Mouse (Mus musculus) testis, postnatal 14 days (tissue): ENCODE results near the gene Hoxc9.

Source experiments
- DNase-seq: peaks from one replicate; pipeline ENCODE4 v3.0.0; 2021; ENCODE audit warnings: low spot score

Gene Hoxc9

GRCm38 (mm10) chr15:102978615-102979515 lies 2.6 kb downstream of the Hoxc9 start:
- DNase-seq = no peak

DNA sequence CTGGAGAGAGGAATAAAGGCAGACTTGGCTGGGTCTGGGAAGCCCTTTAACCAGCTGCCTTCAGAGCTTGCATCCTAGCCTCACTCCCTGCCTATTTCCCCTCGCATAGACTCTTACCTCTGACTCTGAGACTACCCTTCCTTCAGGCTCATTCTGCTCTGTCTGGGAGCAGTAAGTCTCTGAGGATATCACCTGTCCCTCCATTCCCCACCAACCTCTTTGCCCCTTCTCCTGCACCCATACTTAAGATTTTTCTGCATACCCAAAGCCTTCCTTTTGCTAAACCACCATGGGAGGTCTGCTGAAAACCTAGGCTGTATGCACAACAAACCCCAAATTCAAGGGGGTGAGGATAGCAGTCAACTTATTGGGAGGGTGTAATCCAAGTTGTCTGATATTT lies 3.7 kb downstream of the Hoxc9 start:
- DNase-seq = no peak

DNA sequence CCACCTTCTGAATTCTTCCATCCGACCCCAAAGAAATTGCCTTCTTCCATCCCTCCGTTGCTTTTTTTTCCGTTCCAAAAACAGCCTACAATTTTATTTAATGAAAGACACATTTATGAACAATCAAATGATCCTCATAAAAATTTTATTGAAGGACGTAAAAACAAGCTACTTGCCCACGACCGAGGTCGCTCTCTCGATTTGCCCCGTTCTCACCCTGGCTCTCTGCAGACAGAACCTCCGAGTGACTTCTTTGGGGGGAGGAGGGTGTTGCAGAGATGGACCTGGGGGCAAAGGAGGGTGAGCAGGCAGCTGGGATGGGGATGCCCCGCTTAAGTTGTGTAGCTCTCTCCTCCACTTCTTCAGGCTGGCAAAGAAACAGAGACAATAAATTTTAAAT lies 4.1 kb downstream of the Hoxc9 start:
- no peak for DNase-seq

DNA sequence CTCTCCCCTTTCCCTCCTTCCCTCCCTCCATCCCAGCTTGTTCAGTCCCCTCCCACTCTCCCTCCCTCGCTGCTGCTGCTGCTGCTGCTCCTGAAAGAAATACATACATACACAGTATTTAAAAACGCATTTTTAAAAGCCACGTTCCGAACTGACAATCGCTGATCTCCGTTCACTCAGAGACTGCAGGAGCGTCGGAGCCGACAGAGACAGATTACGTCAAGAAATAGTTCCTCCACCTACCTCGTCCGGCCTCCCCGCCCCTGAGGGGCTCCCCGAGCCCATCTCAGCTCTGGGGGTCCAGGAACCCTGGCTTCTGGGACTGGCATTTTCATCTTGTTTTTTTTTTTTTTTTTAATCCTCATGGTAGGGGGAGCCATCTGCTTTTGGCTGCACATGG lies 4.7 kb downstream of the Hoxc9 start:
- DNase-seq = no peak

- DNase-seq = peak; percentile 49
These were observed 5.4 kb downstream of the Hoxc9 start for GRCm38 (mm10) chr15:102981379-102982288.

- DNase-seq = no peak
These were observed 7.5 kb downstream of the Hoxc9 start for GRCm38 (mm10) chr15:102983716-102984115.

- DNase-seq = no peak
These were observed 8.3 kb downstream of the Hoxc9 start for GRCm38 (mm10) chr15:102984521-102984920.

GRCm38 (mm10) chr15:102984925-102985324 lies 8.7 kb downstream of the Hoxc9 start:
- DNase-seq = no peak

DNA sequence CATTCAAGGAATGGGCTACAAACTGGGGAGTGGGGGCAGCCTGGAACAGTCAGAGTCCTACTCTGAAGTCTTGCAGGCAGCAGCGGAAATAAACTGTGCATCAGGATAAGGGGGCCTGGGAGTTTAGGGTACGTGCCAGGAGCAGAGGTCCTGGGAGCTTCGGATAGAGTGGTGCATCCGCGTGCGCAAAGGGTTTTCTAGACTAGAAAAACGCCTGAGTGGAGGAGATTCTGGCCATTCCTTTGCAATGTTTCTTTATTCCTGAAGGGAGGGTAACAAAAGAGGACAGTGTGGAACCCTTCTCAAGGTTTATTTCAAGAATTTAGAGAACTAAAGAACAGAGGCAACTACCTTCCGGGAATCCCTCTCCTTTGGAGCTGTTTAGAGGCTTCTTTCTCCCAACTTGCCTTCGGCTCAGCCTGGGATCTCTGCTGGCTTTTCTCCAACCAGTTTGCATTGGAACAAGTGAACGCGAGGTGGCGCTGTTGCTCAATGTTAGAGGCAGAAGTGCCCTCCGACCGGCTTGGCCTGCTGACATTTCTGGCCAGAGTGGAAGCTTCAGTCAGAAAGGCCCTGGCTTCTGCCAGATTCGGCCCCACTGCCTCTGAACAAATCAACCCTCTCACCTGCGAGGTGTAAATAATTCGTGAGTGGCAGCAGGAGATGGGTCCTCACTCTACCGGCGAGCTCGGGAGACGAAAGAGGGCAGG lies 11.0 kb downstream of the Hoxc9 start:
- DNase-seq = peak; percentile 87

DNA sequence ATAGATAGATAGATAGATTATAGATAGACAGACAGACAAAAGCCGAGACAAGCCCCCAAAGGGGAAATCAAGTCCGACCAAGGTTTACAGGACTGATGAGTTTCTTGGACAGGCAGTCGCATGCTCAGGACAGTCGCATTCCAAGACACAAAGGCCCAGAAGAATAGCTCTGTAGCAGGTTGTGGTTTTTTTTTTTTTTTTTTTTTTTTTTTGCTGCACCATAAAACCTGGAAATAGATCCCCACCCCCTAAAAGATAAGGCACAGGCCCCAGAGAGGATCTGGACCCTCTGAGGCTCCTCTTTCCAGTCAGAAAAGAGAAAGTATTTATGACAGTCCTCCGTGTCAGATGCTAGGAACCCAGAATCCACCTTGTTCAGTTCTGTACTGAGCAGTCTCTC lies 11.8 kb downstream of the Hoxc9 start:
- no peak for DNase-seq

DNA sequence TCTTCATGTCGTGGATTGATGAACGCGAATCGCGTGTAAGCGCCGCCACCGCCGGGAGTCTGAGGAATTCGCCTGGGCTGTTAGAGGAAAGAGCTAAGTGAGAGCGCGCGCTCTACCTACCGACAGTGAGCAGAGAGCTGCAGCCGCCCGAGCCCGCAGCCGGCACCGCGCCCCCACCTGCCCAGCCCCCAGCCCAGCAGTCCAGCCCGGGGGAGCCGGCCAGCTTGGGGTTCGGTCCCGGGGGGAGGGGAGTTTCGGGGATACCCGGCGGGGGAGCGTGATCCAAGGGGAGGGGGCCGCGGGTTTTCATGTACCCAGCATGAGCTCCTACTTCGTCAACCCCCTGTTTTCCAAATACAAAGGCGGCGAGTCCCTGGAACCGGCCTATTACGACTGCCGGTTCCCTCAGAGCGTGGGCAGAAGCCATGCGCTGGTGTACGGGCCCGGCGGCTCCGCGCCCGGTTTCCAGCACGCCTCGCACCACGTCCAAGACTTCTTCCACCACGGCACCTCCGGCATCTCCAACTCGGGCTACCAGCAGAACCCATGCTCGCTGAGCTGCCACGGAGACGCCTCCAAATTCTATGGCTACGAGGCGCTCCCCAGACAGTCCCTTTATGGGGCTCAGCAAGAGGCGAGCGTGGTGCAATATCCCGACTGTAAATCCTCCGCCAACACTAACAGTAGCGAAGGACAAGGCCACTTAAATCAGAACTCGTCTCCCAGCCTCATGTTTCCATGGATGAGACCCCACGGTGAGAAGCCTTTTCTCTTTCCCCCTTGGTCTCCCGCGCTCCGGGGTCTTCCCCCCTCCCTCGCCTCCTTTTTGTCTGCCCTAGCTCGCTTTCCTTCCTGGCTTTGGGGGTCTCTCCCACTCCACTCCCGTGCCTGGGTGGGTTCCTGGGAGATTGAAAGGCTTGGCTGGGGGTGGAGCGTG lies 14.5 kb downstream of the Hoxc9 start, which contains the start of gene Hoxc8:
Hoxc8 (plus strand) TSS at position 147 of the 937 bp plus-strand sequence.
- DNase-seq = no peak

GRCm38 (mm10) chr15:102991782-102992181 lies 15.5 kb downstream of the Hoxc9 start:
- no peak for DNase-seq

- no peak for DNase-seq
These were observed 16.0 kb downstream of the Hoxc9 start for GRCm38 (mm10) chr15:102992206-102992605.

GRCm38 (mm10) chr15:102992863-102993262 lies 16.6 kb downstream of the Hoxc9 start:
- DNase-seq = no peak

- no peak for DNase-seq
These were observed 20.3 kb downstream of the Hoxc9 start for GRCm38 (mm10) chr15:102996548-102996947.

DNA sequence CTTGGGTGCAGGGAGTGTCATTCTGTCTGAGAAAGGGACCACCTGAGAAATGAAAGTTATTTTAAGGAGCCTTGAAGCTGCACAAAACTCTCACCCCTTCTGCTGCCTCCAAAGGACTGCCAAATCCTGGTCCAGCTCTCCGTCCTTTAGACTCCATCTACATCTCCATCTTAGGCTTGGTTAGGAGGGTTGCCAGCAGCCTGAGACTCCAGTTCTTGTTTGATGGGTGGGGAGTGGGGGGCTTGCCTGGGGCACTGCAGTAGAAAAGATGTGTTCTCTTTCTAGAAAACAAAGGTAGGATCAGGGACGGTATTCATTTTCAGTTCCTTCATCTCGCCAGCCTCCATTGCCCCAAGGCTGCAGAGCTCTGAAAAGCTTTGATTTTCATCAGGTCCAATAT lies 21.2 kb downstream of the Hoxc9 start:
- DNase-seq = no peak

GRCm38 (mm10) chr15:102997939-102998355 lies 21.7 kb downstream of the Hoxc9 start, which contains the start of gene Hoxc6:
Hoxc6 (plus strand) TSS chr15:102998257.
- DNase-seq = no peak

- DNase-seq = no peak
These were observed 22.5 kb downstream of the Hoxc9 start for GRCm38 (mm10) chr15:102998608-102999182.

DNA sequence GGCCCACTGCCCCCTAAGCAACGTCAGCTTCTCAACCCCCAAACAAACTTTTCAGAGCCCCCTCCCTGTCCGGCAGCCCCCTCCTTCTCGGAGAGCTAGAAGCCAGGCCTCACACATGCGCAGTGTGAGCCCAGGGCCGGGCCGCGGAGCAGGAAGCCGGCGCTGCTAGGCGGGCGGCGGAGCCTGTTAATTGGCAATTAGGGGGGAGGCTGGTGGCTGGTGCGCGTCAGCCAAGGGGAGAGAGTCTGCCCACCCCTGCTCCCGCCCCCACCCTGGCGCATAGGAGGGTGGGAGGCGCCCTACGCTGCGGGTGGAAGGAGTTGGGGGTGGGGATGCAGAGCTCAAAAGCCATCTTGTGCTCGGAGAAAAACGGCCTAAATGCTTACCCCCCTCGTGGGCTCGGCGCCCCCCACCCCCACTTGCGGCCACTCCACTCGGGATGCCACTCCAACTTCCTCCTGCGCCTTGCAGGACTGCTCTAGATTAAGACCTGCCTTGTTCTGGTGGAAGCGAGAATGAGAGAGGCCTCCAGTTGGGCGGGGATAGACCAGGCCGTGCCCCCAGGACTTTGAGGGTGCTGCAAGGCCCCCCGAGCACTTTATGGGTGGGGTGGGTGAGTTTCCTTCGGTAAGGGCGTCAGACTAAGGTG lies 23.1 kb downstream of the Hoxc9 start:
- DNase-seq = peak; percentile 85

- no peak for DNase-seq
These were observed 23.7 kb downstream of the Hoxc9 start for GRCm38 (mm10) chr15:102999955-103000354.
